Mouse (Mus musculus) heart, embryonic 12.5 days (tissue): ENCODE data around the gene Commd1. TPM values are rescaled to one million over a fixed set of nuclear protein-coding genes. Genes with fewer than 3 reads are reported as not detected.

Experiments
- ATAC-seq: fragments of 200-750 bp; cut with Nextera tagmentation; 2 replicates; pipeline ENCODE4 v1.8.0; 2017; ENCODE audit warnings: moderate TSS enrichment, moderate library complexity; ENCODE audit not compliant: insufficient number of reproducible peaks, low FRiP score
- H3K27ac ChIP-seq: fragments of 300-500 bp; sonication (generic); 2 replicates; pipeline ENCODE4 v1.5.1; 2016; ENCODE audit warnings: mild to moderate bottlenecking, moderate library complexity; ENCODE audit not compliant: poor library complexity, severe bottlenecking
- H3K27me3 ChIP-seq: fragments of 300-500 bp; sonication (generic); replicated peaks from 2 replicates; pipeline ENCODE4 v1.6.1; 2016; ENCODE audit warnings: mild to moderate bottlenecking, moderate library complexity
- H3K36me3 ChIP-seq: fragments of 300-500 bp; sonication (generic); 2 replicates; pipeline ENCODE4 v1.6.1; 2016; ENCODE audit warnings: mild to moderate bottlenecking, moderate library complexity
- H3K4me1 ChIP-seq: fragments of 300-500 bp; sonication (generic); replicated peaks from 2 replicates; pipeline ENCODE4 v1.6.1; 2016; ENCODE audit warnings: mild to moderate bottlenecking
- H3K4me2 ChIP-seq: fragments of 300-500 bp; sonication (generic); 2 replicates; pipeline ENCODE4 v1.6.1; 2016; ENCODE audit warnings: mild to moderate bottlenecking, moderate library complexity
- H3K4me3 ChIP-seq: fragments of 300-500 bp; sonication (generic); 2 replicates; pipeline ENCODE4 v1.5.1; 2016; ENCODE audit warnings: mild to moderate bottlenecking
- H3K9ac ChIP-seq: fragments of 300-500 bp; sonication (generic); 2 replicates; pipeline ENCODE4 v1.6.1; 2016; ENCODE audit warnings: mild to moderate bottlenecking, moderate library complexity
- H3K9me3 ChIP-seq: fragments of 300-500 bp; sonication (generic); replicated peaks from 2 replicates; pipeline ENCODE4 v1.6.1; 2016; ENCODE audit warnings: mild to moderate bottlenecking, moderate library complexity
- WGBS: fragments of 180-500 bp; shearing (Covaris S2); methylation state at CpG from one replicate; pipeline ENCODE4 v1.1.7; 2016; 5-methylcytosine and 5-hydroxymethylcytosine counted together
- polyA plus RNA-seq: library from polyadenylated mRNA; unstranded; fragments of >200 nt; fragmentation: Nextera tagmentation; extraction: Ambion mirVana; gene quantifications from 2 replicates; pipeline ENCODE4 v1.2.1, GENCODE M21; 2016

Gene Commd1
- polyA plus RNA-seq, 1 experiment from 2014 or later, result 295 TPM

- no peak for ATAC-seq
- 56% methylated on average over 2 of the region's 2 CpGs for WGBS
Measured at GRCm38 (mm10) chr11:22987357-22987756, 5.2 kb upstream of the Commd1 start.

GRCm38 (mm10) chr11:22985510-22985909 lies 3.3 kb upstream of the Commd1 start:
- H3K27ac ChIP-seq, result no peak overlapping the region
- no peaks in the 10 kb centered on the region for H3K27me3 ChIP-seq
- H3K4me3 ChIP-seq, result no peak overlapping the region
- H3K4me2 ChIP-seq, result no peak overlapping the region
- no peaks in the 10 kb centered on the region for H3K36me3 ChIP-seq
- no peak overlapping the region; the same call in 1 of the 2 replicates for H3K9ac ChIP-seq
- no peak for ATAC-seq
- WGBS, result 79% methylated on average over 3 of the region's 3 CpGs
- peaks cover 11% of the 10 kb centered on the region for H3K4me1 ChIP-seq
- no peaks in the 10 kb centered on the region for H3K9me3 ChIP-seq

More at GRCm38 (mm10) chr11:22987357-22987756, 5.2 kb upstream of the Commd1 start:
- Histone ChIP-seq H3K9ac (no peak overlapping the region), H3K27ac (no peak overlapping the region), H3K4me2 (no peak overlapping the region), H3K27me3 (no peaks in the 10 kb centered on the region), H3K4me1 (peaks cover 10% of the 10 kb centered on the region), H3K4me3 (no peak overlapping the region), H3K36me3 (no peaks in the 10 kb centered on the region), H3K9me3 (no peaks in the 10 kb centered on the region)

GRCm38 (mm10) chr11:22982846-22983245 lies 664 bp upstream of the Commd1 start:
- Histone ChIP-seq H3K27ac (no peak overlapping the region), H3K9ac (no peak overlapping the region), H3K36me3 (peaks cover 12% of the 10 kb centered on the region), H3K9me3 (no peaks in the 10 kb centered on the region), H3K4me3 (no peak overlapping the region), H3K27me3 (no peaks in the 10 kb centered on the region), H3K4me2 (no peak overlapping the region), H3K4me1 (peaks cover 12% of the 10 kb centered on the region)
- no peak for ATAC-seq
- WGBS, result 69% methylated on average over 6 of the region's 6 CpGs

GRCm38 (mm10) chr11:22981543-22981950 lies 635 bp downstream of the Commd1 start:
- no peaks in the 10 kb centered on the region for H3K9me3 ChIP-seq
- peak overlapping the region; percentile 91 for H3K4me2 ChIP-seq
- WGBS, result 1% methylated on average over 12 of the region's 12 CpGs
- peak overlapping the region; percentile 59 for H3K4me3 ChIP-seq
- peaks cover 23% of the 10 kb centered on the region for H3K36me3 ChIP-seq
- peak overlapping the region; percentile 84 for H3K9ac ChIP-seq
- H3K4me1 ChIP-seq, result peaks cover 17% of the 10 kb centered on the region
- H3K27me3 ChIP-seq, result no peaks in the 10 kb centered on the region
- H3K27ac ChIP-seq, result peak overlapping the region; percentile 93
- peak; percentile 47 for ATAC-seq

GRCm38 (mm10) chr11:22981041-22981440 lies 1.1 kb downstream of the Commd1 start:
- Histone ChIP-seq H3K27me3 (no peaks in the 10 kb centered on the region), H3K36me3 (peaks cover 28% of the 10 kb centered on the region), H3K9me3 (no peaks in the 10 kb centered on the region), H3K4me3 (peak overlapping the region; percentile 59), H3K4me2 (peak overlapping the region; percentile 91), H3K9ac (peak overlapping the region; percentile 84), H3K27ac (no peak overlapping the region), H3K4me1 (peaks cover 22% of the 10 kb centered on the region)
- ATAC-seq, result no peak
- 40% methylated on average over 4 of the region's 4 CpGs for WGBS

GRCm38 (mm10) chr11:22979221-22979620 lies 3.0 kb downstream of the Commd1 start:
- Histone ChIP-seq H3K4me2 (no peak overlapping the region), H3K27me3 (no peaks in the 10 kb centered on the region), H3K9me3 (no peaks in the 10 kb centered on the region), H3K9ac (no peak overlapping the region), H3K27ac (no peak overlapping the region), H3K4me1 (peaks cover 28% of the 10 kb centered on the region), H3K4me3 (no peak overlapping the region), H3K36me3 (peaks cover 34% of the 10 kb centered on the region)
- 83% methylated on average over 1 of the region's 1 CpGs for WGBS
- ATAC-seq, result no peak

- Histone ChIP-seq H3K36me3 (peaks cover 39% of the 10 kb centered on the region), H3K27ac (no peak overlapping the region), H3K4me3 (no peak overlapping the region), H3K4me2 (no peak overlapping the region), H3K9ac (no peak overlapping the region), H3K9me3 (no peaks in the 10 kb centered on the region), H3K27me3 (no peaks in the 10 kb centered on the region), H3K4me1 (peaks cover 28% of the 10 kb centered on the region)
- ATAC-seq, result no peak
- 64% methylated on average over 1 of the region's 1 CpGs for WGBS
Measured at GRCm38 (mm10) chr11:22978711-22979110, 3.5 kb downstream of the Commd1 start.

- no peak for ATAC-seq
- H3K4me2 ChIP-seq, result no peak overlapping the region
- no peak overlapping the region for H3K4me3 ChIP-seq
- no peak overlapping the region for H3K27ac ChIP-seq
- H3K4me1 ChIP-seq, result peaks cover 28% of the 10 kb centered on the region
- H3K9ac ChIP-seq, result no peak overlapping the region
- 94% methylated on average over 3 of the region's 3 CpGs for WGBS
- H3K9me3 ChIP-seq, result peaks cover 4% of the 10 kb centered on the region; the same call in 1 of the 2 replicates
- H3K27me3 ChIP-seq, result no peaks in the 10 kb centered on the region
- H3K36me3 ChIP-seq, result peaks cover 44% of the 10 kb centered on the region
Measured at GRCm38 (mm10) chr11:22978215-22978614, 4.0 kb downstream of the Commd1 start.

- peaks cover 60% of the 10 kb centered on the region for H3K36me3 ChIP-seq
- H3K4me1 ChIP-seq, result peaks cover 16% of the 10 kb centered on the region
- 0 out of 2 replicates have a peak, but pooled peaks have one; percentile 57 for ATAC-seq
- no peaks in the 10 kb centered on the region for H3K27me3 ChIP-seq
- H3K27ac ChIP-seq, result peak overlapping the region; percentile 65; the same call in 1 of the 2 replicates
- WGBS, result 52% methylated on average over 14 of the region's 14 CpGs
- peak overlapping the region; percentile 68 for H3K4me3 ChIP-seq
- peak overlapping the region; percentile 71 for H3K9ac ChIP-seq
- H3K4me2 ChIP-seq, result peak overlapping the region; percentile 72
- H3K9me3 ChIP-seq, result peaks cover 31% of the 10 kb centered on the region
Measured at GRCm38 (mm10) chr11:22973599-22973998, 8.6 kb downstream of the Commd1 start.

- peak; percentile 87 for ATAC-seq
- WGBS, result 50% methylated on average over 45 of the region's 46 CpGs
- H3K9me3 ChIP-seq, result peaks cover 35% of the 10 kb centered on the region
- peak overlapping the region; percentile 94 for H3K4me2 ChIP-seq
- H3K4me3 ChIP-seq, result peak overlapping the region; percentile 68
- peaks cover 16% of the 10 kb centered on the region for H3K4me1 ChIP-seq
- H3K27me3 ChIP-seq, result no peaks in the 10 kb centered on the region
- peak overlapping the region; percentile 79 for H3K9ac ChIP-seq
- H3K27ac ChIP-seq, result peak overlapping the region; percentile 82
- H3K36me3 ChIP-seq, result peaks cover 60% of the 10 kb centered on the region
Measured at GRCm38 (mm10) chr11:22972746-22973526, 9.2 kb downstream of the Commd1 start.

GRCm38 (mm10) chr11:22971835-22972709 lies 10.1 kb downstream of the Commd1 start, which contains the start of gene Zrsr1:
Gene Zrsr1, plus strand, starts transcription at chr11:22972005.
- Histone ChIP-seq H3K4me3 (peak within 1 kb of the TSS; percentile 68), H3K4me1 (peaks cover 16% of the 10 kb centered on the region), H3K4me2 (peak within 1 kb of the TSS; percentile 94), H3K9ac (peak within 1 kb of the TSS; percentile 79), H3K36me3 (peaks cover 60% of the 10 kb centered on the region), H3K27ac (peak within 1 kb of the TSS; percentile 82), H3K9me3 (peaks cover 42% of the 10 kb centered on the region), H3K27me3 (no peaks in the 10 kb centered on the region)
- ATAC-seq, result peak; percentile 82
- WGBS, result 51% methylated on average over 56 of the region's 56 CpGs
